Mouse (Mus musculus): ENCODE measurements at regions not wholly inside any gene's neighbourhood (a gene's known extent, or its start where the extent isn't known, plus 50 kb on each side); places are given as distances from the start of the nearest gene placed in this dataset.

DNA sequence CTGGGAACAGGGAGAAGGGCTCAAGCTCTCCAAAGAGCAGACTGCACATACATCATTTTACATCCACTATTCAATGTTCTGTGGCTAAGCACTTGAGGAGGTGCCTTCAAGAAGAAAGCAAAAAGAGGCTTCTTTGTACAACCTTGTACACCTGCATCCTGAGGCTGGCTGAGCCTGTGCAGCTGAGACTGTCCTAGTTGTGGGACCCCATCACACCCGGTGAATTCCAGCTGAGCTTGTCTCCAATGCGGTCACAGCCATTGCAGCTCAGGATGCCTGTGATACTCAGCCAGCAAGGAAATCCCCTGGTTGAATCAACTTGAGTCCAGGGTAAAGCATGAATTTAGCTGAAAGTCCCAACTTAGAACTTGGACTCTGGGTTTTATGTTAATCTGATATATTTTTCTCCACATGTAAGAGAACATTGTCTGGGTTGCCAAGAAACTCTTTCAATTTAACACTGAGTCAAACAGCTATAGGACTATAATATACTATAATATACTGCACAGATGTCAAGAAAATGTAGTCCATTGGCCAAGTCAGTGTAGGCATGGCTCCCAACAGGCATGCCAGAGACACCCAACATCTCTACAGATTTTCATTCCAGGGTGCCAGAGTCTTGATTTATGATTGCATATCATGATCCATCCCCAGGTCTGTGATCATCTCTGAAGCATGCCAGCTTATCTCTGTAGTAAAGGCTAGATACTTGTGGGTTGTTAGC, 599.2 kb downstream of the Pard3 start:
- 91% methylated on average over 2 of the region's 2 CpGs for WGBS
- no peaks in the 10 kb centered on the region for H3K9me3 ChIP-seq (ENCODE audit: control insufficient read depth, low read length)
- H3K4me2 ChIP-seq, result no peak overlapping the region
- no peaks in the 10 kb centered on the region for H3K4me1 ChIP-seq (ENCODE audit: control insufficient read depth, insufficient read depth, low read length)
- no peaks in the 10 kb centered on the region for H3K27me3 ChIP-seq (ENCODE audit: control insufficient read depth, insufficient read depth, low read length)
- H3K36me3 ChIP-seq (ENCODE audit: control insufficient read depth, insufficient read depth, low read length), result no peaks in the 10 kb centered on the region
- H3K4me3 ChIP-seq (ENCODE audit: low read depth, low read length), result no peak overlapping the region
- no peak overlapping the region for H3K9ac ChIP-seq (ENCODE audit: low read length)
- no peak for DNase-seq (ENCODE audit: low spot score, missing footprints)
- ATAC-seq (ENCODE audit: low FRiP score), result no peak
- no peak overlapping the region for H3K27ac ChIP-seq (ENCODE audit: low read depth, low read length)

DNA sequence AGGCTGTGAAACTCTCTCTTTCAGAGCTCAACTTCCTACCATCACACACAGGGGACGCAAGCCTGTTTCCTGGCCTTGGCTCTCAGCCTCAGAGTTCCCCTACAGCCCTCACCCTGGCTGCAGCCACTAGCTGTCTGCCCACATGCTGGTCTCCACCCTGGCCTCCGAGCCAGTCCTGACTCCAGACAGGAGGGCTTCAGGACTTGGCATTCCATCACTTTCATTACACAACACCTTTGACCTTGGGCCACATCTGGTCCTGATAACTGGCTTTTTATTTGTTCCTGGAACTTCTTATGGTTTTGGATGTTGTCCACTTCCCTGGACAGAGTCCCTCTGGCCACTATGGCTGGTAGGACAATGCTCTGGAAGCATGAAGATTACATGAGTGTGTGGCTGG, 602.9 kb downstream of the Pard3 start:
- no peak for ATAC-seq (ENCODE audit: low FRiP score)
- Histone ChIP-seq H3K36me3 (ENCODE audit: control insufficient read depth, insufficient read depth, low read length) (no peaks in the 10 kb centered on the region), H3K4me3 (ENCODE audit: low read depth, low read length) (no peak overlapping the region), H3K27ac (ENCODE audit: low read depth, low read length) (no peak overlapping the region), H3K4me1 (ENCODE audit: control insufficient read depth, insufficient read depth, low read length) (no peaks in the 10 kb centered on the region), H3K9me3 (ENCODE audit: control insufficient read depth, low read length) (no peaks in the 10 kb centered on the region), H3K27me3 (ENCODE audit: control insufficient read depth, insufficient read depth, low read length) (no peaks in the 10 kb centered on the region), H3K4me2 (no peak overlapping the region), H3K9ac (ENCODE audit: low read length) (no peak overlapping the region)
- WGBS, result 78% methylated on average over 2 of the region's 2 CpGs
- DNase-seq (ENCODE audit: low spot score, missing footprints), result no peak

DNA sequence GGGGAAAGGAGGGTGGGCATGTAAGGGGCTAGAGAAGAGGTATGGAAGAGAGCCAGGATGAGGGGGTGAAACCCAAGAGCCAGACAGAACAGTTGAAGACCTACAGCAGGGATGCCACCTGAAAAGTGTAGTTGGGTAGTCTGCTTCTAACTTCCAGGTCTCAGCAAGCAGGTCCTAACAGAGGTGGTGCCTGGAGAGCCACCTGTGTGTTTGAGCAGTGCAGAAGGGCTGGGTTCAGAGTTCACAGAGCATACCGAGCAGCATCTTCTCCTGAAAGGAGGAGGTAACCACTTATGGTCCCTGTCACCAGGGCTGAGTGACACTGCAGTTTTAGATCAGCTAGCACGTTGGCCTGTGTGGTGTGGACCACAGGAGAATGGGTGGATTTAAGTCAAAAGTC, 605.3 kb downstream of the Pard3 start:
- no peak for ATAC-seq (ENCODE audit: low FRiP score)
- H3K4me2 ChIP-seq, result no peak overlapping the region

DNA sequence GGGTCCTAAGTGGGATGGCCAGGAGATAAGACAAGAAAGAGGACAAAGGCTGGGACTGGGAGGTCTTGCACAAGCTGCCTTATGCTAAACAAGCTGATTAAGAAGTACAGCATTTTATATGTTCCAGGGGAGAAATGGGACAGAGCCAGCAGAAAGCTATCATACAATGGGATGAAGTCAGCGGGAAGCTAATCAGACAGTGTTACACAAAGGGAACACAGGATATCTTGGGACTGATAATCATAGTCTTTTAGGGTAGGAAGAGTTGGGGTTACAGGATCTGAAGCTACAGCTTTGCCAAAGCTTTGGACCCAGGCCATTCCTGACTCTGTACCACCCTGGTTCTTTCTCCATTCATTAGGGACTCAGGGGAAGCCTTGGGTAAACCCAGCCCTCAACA, 610.4 kb downstream of the Pard3 start:
- no peak for DNase-seq (ENCODE audit: low spot score, missing footprints)
- H3K27me3 ChIP-seq (ENCODE audit: control insufficient read depth, insufficient read depth, low read length), result no peaks in the 10 kb centered on the region
- ATAC-seq (ENCODE audit: low FRiP score), result no peak
- no peak overlapping the region for H3K27ac ChIP-seq (ENCODE audit: low read depth, low read length)
- H3K4me3 ChIP-seq (ENCODE audit: low read depth, low read length), result no peak overlapping the region
- no peak overlapping the region for H3K4me2 ChIP-seq
- WGBS, result 82% methylated on average over 1 of the region's 1 CpGs
- H3K36me3 ChIP-seq (ENCODE audit: control insufficient read depth, insufficient read depth, low read length), result no peaks in the 10 kb centered on the region
- no peaks in the 10 kb centered on the region for H3K9me3 ChIP-seq (ENCODE audit: control insufficient read depth, low read length)
- no peak overlapping the region for H3K9ac ChIP-seq (ENCODE audit: low read length)
- no peaks in the 10 kb centered on the region for H3K4me1 ChIP-seq (ENCODE audit: control insufficient read depth, insufficient read depth, low read length)

More for the DNA sequence above, 605.3 kb downstream of the Pard3 start:
- WGBS, result 53% methylated on average over 2 of the region's 2 CpGs
- Histone ChIP-seq H3K4me1 (ENCODE audit: control insufficient read depth, insufficient read depth, low read length) (no peaks in the 10 kb centered on the region), H3K4me3 (ENCODE audit: low read depth, low read length) (no peak overlapping the region), H3K9ac (ENCODE audit: low read length) (no peak overlapping the region), H3K27ac (ENCODE audit: low read depth, low read length) (no peak overlapping the region), H3K36me3 (ENCODE audit: control insufficient read depth, insufficient read depth, low read length) (no peaks in the 10 kb centered on the region), H3K27me3 (ENCODE audit: control insufficient read depth, insufficient read depth, low read length) (no peaks in the 10 kb centered on the region), H3K9me3 (ENCODE audit: control insufficient read depth, low read length) (no peaks in the 10 kb centered on the region)
- no peak for DNase-seq (ENCODE audit: low spot score, missing footprints)

DNA sequence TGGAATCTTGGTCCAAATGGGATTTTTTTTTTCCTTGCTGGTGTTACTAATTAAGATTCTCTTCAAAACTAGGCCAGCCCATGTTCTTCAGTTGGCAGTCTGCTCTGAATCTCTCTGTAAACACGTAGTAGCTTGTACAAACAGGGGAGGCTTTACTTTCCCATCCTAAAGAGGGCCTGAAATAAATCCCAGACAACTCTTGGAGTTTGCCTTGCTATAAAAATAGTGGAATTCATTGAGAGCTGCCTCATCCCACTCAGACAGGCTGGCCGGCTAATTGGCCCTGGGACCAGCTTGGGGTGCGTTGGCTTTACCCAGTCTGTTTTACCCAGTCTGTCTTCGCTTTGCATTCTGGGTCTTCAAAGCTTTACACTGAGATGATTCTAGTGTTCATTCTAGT, 611.7 kb downstream of the Pard3 start:
- DNase-seq (ENCODE audit: low spot score, missing footprints) (no peak), ATAC-seq (ENCODE audit: low FRiP score) (no peak)
- whole genome bisulfite sequencing, result 81% methylated on average over 4 of the region's 4 CpGs
- Histone ChIP-seq H3K9me3 (ENCODE audit: control insufficient read depth, low read length) (no peaks in the 10 kb centered on the region), H3K36me3 (ENCODE audit: control insufficient read depth, insufficient read depth, low read length) (no peaks in the 10 kb centered on the region), H3K4me1 (ENCODE audit: control insufficient read depth, insufficient read depth, low read length) (no peaks in the 10 kb centered on the region), H3K9ac (ENCODE audit: low read length) (no peak overlapping the region), H3K4me2 (no peak overlapping the region), H3K27me3 (ENCODE audit: control insufficient read depth, insufficient read depth, low read length) (no peaks in the 10 kb centered on the region), H3K4me3 (ENCODE audit: low read depth, low read length) (no peak overlapping the region), H3K27ac (ENCODE audit: low read depth, low read length) (no peak overlapping the region)

DNA sequence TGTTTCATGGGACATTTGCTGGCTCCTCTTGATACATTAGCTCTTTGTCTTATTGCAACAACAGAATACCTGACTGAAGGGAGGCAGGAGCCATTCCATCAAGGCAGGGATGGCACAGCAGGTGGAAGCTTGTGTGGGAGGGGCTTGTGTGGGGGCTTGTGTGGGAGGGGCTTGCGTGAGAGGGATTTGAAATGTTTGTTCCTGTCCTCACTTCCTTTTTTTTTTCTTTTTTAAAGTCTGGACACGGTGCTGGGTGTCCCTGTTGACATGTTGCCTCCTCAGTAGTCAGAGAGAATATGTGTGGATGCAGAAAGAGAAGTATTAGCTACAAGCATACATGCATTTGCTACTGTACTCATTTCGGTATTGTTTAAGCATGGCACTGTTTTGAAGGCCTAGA, 616.5 kb downstream of the Pard3 start:
- Histone ChIP-seq H3K9me3 (ENCODE audit: control insufficient read depth, low read length) (no peaks in the 10 kb centered on the region), H3K9ac (ENCODE audit: low read length) (no peak overlapping the region), H3K4me2 (no peak overlapping the region), H3K4me3 (ENCODE audit: low read depth, low read length) (no peak overlapping the region), H3K4me1 (ENCODE audit: control insufficient read depth, insufficient read depth, low read length) (no peaks in the 10 kb centered on the region), H3K27me3 (ENCODE audit: control insufficient read depth, insufficient read depth, low read length) (no peaks in the 10 kb centered on the region), H3K27ac (ENCODE audit: low read depth, low read length) (no peak overlapping the region), H3K36me3 (ENCODE audit: control insufficient read depth, insufficient read depth, low read length) (no peaks in the 10 kb centered on the region)
- DNase-seq (ENCODE audit: low spot score, missing footprints) (no peak), ATAC-seq (ENCODE audit: low FRiP score) (no peak)
- 81% methylated on average over 3 of the region's 3 CpGs for WGBS

DNA sequence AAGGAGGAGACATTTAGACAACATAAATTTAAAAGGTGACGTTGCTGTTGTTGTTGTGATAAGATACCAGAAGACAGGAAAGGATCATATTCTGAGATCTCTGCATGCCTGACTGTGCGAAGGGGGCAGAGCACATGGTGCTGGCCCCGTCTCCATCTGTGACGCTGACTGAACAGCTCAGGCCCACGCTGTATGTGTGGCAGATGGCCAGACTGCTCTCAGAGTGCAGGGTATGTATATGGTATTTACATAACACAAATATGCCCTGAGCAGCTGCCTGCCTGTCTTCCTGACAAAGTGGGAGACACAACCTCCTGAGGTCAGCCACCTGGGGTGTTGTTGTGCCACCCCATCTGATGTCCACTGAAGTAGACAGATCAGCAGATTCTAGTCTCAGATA, 620.5 kb downstream of the Pard3 start:
- Histone ChIP-seq H3K9ac (ENCODE audit: low read length) (no peak overlapping the region), H3K4me1 (ENCODE audit: control insufficient read depth, insufficient read depth, low read length) (no peaks in the 10 kb centered on the region), H3K36me3 (ENCODE audit: control insufficient read depth, insufficient read depth, low read length) (no peaks in the 10 kb centered on the region), H3K27ac (ENCODE audit: low read depth, low read length) (no peak overlapping the region), H3K4me2 (no peak overlapping the region), H3K27me3 (ENCODE audit: control insufficient read depth, insufficient read depth, low read length) (no peaks in the 10 kb centered on the region), H3K9me3 (ENCODE audit: control insufficient read depth, low read length) (no peaks in the 10 kb centered on the region), H3K4me3 (ENCODE audit: low read depth, low read length) (no peak overlapping the region)
- peak; percentile 70; the same call in 1 of the 2 replicates for ATAC-seq (ENCODE audit: low FRiP score)
- DNase-seq (ENCODE audit: low spot score, missing footprints), result no peak
- 76% methylated on average over 5 of the region's 5 CpGs for WGBS

DNA sequence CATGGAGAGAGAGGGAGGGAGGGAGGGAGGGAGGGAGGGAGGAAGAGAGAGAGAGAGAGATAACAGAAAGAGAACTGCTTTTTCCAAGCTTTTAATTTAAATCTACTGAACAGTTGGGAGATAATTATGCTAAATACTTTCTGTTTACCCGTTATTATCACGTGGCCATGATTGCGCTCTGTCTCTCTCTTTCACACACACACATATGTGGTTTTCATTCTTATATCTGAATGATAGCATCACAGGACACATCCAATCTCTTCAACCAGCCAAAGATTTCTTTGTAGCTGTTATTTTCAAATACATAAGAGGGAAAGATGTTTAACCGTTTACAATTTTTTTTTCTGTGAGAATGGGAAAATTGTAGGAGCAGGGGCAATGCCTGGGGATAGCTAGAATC, 627.1 kb downstream of the Pard3 start:
- H3K27me3 ChIP-seq (ENCODE audit: control insufficient read depth, insufficient read depth, low read length), result no peaks in the 10 kb centered on the region
- DNase-seq (ENCODE audit: low spot score, missing footprints) (no peak), ATAC-seq (ENCODE audit: low FRiP score) (no peak)
- H3K27ac ChIP-seq (ENCODE audit: low read depth, low read length), result no peak overlapping the region
- no peaks in the 10 kb centered on the region for H3K4me1 ChIP-seq (ENCODE audit: control insufficient read depth, insufficient read depth, low read length)
- WGBS, result 85% methylated on average over 4 of the region's 4 CpGs
- H3K9me3 ChIP-seq (ENCODE audit: control insufficient read depth, low read length), result no peaks in the 10 kb centered on the region
- no peak overlapping the region for H3K9ac ChIP-seq (ENCODE audit: low read length)
- H3K4me2 ChIP-seq, result no peak overlapping the region
- H3K4me3 ChIP-seq (ENCODE audit: low read depth, low read length), result no peak overlapping the region
- no peaks in the 10 kb centered on the region for H3K36me3 ChIP-seq (ENCODE audit: control insufficient read depth, insufficient read depth, low read length)

DNA sequence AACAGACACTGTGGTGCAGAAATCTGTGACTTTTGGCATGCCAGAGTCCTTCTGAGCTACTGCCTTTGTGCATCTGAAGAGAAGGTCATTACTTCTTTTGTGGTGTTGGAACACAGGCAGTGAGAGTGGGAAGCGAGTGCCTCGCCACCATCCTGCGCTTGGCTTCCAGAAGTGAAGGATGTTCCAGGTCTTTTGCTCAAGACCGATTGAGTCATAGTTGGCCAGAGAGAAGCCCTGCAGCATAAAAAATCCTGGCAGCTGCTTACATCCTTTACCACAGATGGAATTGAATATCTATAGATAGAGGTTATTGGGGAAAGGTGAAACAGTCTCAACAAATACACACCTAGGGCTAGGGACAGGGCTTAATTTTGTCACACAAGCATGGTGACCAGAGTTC, 634.7 kb downstream of the Pard3 start:
- H3K4me3 ChIP-seq (ENCODE audit: low read depth, low read length), result no peak overlapping the region
- H3K4me1 ChIP-seq (ENCODE audit: control insufficient read depth, insufficient read depth, low read length), result no peaks in the 10 kb centered on the region
- no peak overlapping the region for H3K9ac ChIP-seq (ENCODE audit: low read length)
- no peak overlapping the region for H3K4me2 ChIP-seq
- H3K27me3 ChIP-seq (ENCODE audit: control insufficient read depth, insufficient read depth, low read length), result no peaks in the 10 kb centered on the region
- no peak overlapping the region for H3K27ac ChIP-seq (ENCODE audit: low read depth, low read length)
- H3K9me3 ChIP-seq (ENCODE audit: control insufficient read depth, low read length), result no peaks in the 10 kb centered on the region
- H3K36me3 ChIP-seq (ENCODE audit: control insufficient read depth, insufficient read depth, low read length), result no peaks in the 10 kb centered on the region
- WGBS, result 98% methylated on average over 4 of the region's 4 CpGs
- ATAC-seq (ENCODE audit: low FRiP score) (no peak), DNase-seq (ENCODE audit: low spot score, missing footprints) (no peak)
